Mouse (Mus musculus): ENCODE measurements around the gene Trpm3.

GRCm38 (mm10) chr19:22993946-22994345 is 855.1 kb downstream of the Trpm3 start:
- TF ChIP-seq CTCF (IDR thresholded peaks at IDR 0.05; ENCODE audit: control insufficient read depth, insufficient read depth, insufficient read length) = no peak
- no peak for TF ChIP-seq USF1 (IDR thresholded peaks at IDR 0.05; ENCODE audit: low read depth)
- TF ChIP-seq MAX (IDR thresholded peaks at IDR 0.05) = no peak
- TF ChIP-seq MYOD1 (IDR thresholded peaks at IDR 0.05; ENCODE audit: control insufficient read depth, insufficient read length, low read depth) = no peak
